Mouse (Mus musculus): ENCODE results near the gene Ddc.

- TF ChIP-seq POLR2A (IDR thresholded peaks at IDR 0.05; ENCODE audit: control insufficient read depth, low read depth, low read length) (no peak), CTCF (IDR thresholded peaks at IDR 0.05; ENCODE audit: control insufficient read depth, insufficient read depth, insufficient replicate concordance, low read depth, low read length) (no peak)
Observed at GRCm38 (mm10) chr11:11922106-11922505, 24.2 kb upstream of the Ddc start.
